Mouse (Mus musculus) MEL (cell line): ENCODE measurements around the gene Zfp275.

Source experiments
- E2F4 ChIP-seq: IDR thresholded peaks from 2 replicates; pipeline ENCODE4 v1.6.1; 2011; ENCODE audit warnings: low read depth, low read length, improper control_type of control experiment, borderline replicate concordance
- EP300 ChIP-seq, 2 experiments: IDR thresholded peaks; 2 replicates each; pipeline ENCODE4 v1.6.1; 2011; ENCODE audit warnings: improper control_type of control experiment in 2 of 2, low read length in 2 of 2, low read depth in 1 of 2, mild to moderate bottlenecking in 1 of 2
- GATA1 ChIP-seq: IDR thresholded peaks from 2 replicates; pipeline ENCODE4 v1.6.1; 2011; ENCODE audit warnings: low read depth, low read length, improper control_type of control experiment
- MAFK ChIP-seq: IDR thresholded peaks from 2 replicates; pipeline ENCODE4 v1.6.1; 2011; ENCODE audit warnings: low read depth, mild to moderate bottlenecking, low read length, improper control_type of control experiment, borderline replicate concordance
- MAX ChIP-seq: IDR thresholded peaks from 2 replicates; pipeline ENCODE4 v1.6.1; 2011; ENCODE audit warnings: low read length, improper control_type of control experiment
- MXI1 ChIP-seq: IDR thresholded peaks from 2 replicates; pipeline ENCODE4 v1.6.1; 2011; ENCODE audit warnings: mild to moderate bottlenecking, low read depth, low read length, improper control_type of control experiment
- MYC ChIP-seq: IDR thresholded peaks from 2 replicates; pipeline ENCODE4 v1.6.1; 2011; ENCODE audit warnings: low read depth, mild to moderate bottlenecking, low read length, improper control_type of control experiment, moderate library complexity
- POLR2A ChIP-seq, 2 experiments: IDR thresholded peaks; 2 replicates each; pipeline ENCODE4 v1.6.1; 2011 to 2012; ENCODE audit warnings: low read length in 2 of 2, mild to moderate bottlenecking in 2 of 2, control low read depth in 1 of 2, improper control_type of control experiment in 1 of 2, low read depth in 1 of 2, moderate library complexity in 1 of 2; ENCODE audit not compliant: control insufficient read depth in 1 of 2, insufficient read depth in 1 of 2, poor library complexity in 1 of 2
- POLR2AphosphoS2 ChIP-seq: IDR thresholded peaks from 2 replicates; pipeline ENCODE4 v1.6.1; 2011; ENCODE audit warnings: low read length, improper control_type of control experiment
- RCOR1 ChIP-seq: IDR thresholded peaks from 2 replicates; pipeline ENCODE4 v1.6.1; 2012; ENCODE audit warnings: low read depth, mild to moderate bottlenecking, inconsistent platforms, low read length, improper control_type of control experiment

DNA sequence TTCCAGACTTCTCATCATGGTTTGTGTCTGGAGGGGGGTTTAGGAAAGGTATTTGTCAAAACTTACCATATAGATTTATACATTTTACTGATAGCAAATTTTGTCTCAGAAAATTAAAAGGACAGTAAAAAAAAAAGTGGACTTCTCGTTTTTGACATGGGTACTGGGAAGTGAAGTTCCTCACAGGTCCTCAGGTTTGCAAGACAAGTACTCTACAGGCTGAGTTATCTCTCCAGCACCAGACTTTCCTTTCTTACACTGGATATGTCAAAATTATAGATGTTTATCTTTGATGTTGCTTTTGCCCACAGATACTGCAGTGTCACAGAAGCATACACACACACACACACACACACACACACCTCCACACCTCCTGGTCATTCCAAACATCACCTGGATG is 948 bp upstream of the Zfp275 start:
- no peak for TF ChIP-seq POLR2A (IDR thresholded peaks at IDR 0.05; ENCODE audit: control insufficient read depth in 1 of 2, insufficient read depth in 1 of 2, low read depth in 1 of 2, low read length in 2 of 2, poor library complexity in 1 of 2)
- no peak for TF ChIP-seq RCOR1
- TF ChIP-seq MYC: no peak
- TF ChIP-seq MAX: no peak
- peak; percentile 37 to 53; a peak in 2 of 4 replicates for TF ChIP-seq EP300 (IDR thresholded peaks at IDR 0.05; ENCODE audit: low read depth in 1 of 2, low read length in 2 of 2)
- TF ChIP-seq GATA1: peak; percentile 59
- no peak for TF ChIP-seq E2F4
- TF ChIP-seq MXI1: no peak
- no peak for TF ChIP-seq POLR2AphosphoS2
- TF ChIP-seq MAFK: no peak
